Mouse (Mus musculus) liver, embryonic 14.5 days (tissue): ENCODE results near the gene Trim10.

Experiments used
- CTCF ChIP-seq: IDR thresholded peaks from 2 replicates; pipeline ENCODE4 v1.5.1; 2016; ENCODE audit warnings: antibody characterized with exemption, low read depth, control low read depth
- EP300 ChIP-seq: IDR thresholded peaks from 2 replicates; pipeline ENCODE4 v1.6.1; 2016; ENCODE audit warnings: antibody characterized with exemption, low read depth

DNA sequence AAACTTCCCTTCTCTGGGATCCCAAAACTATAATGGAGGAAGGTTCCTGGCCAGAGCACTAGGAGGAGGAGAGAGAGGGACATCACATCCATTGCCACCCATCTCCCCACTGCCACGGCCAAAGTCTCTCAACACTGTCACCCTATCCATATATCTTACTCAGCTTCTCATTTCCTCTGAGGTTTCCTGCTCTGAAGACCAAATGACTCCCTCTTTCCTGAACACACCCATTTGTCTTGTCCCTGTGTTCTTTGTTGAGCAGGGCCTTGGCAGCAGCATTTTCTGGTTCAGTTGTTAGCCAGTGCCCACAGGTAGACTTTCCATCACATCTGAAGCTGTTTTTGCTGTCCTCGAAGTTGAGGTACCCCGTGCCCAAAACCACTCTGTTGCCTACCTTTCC is 11.2 kb upstream of the Trim10 start:
- TF ChIP-seq EP300: no peak
- TF ChIP-seq CTCF: no peak
